Mouse (Mus musculus) ES-E14 (cell line): ENCODE measurements at regions not wholly inside any gene's neighbourhood (a gene's known extent, or its start where the extent isn't known, plus 50 kb on each side); places are given as distances from the start of the nearest gene placed in this dataset.

Experiments used
- DNase-seq: peaks from one replicate; pipeline ENCODE4 v3.0.0-alpha.2; 2013; ENCODE audit warnings: low read depth, low spot score
- H3K27ac ChIP-seq: 2 replicates; pipeline ENCODE4 v1.5.1; 2012; ENCODE audit warnings: low read depth, mild to moderate bottlenecking, low read length, moderate library complexity, mixed read lengths; ENCODE audit not compliant: poor library complexity, insufficient read depth, severe bottlenecking
- H3K36me3 ChIP-seq: 2 replicates; pipeline ENCODE4 v1.6.1; 2012; ENCODE audit warnings: mild to moderate bottlenecking, low read length, moderate library complexity, mixed read lengths; ENCODE audit not compliant: control insufficient read depth, poor library complexity, insufficient read depth, severe bottlenecking
- H3K4me1 ChIP-seq, 2 experiments: fragments of 150-350 bp in 1 of 2; sonication (generic) in 1 of 2; 2 replicates each; pipeline ENCODE4 v1.6.1; 2012; ENCODE audit warnings: low read length in 2 of 2, mild to moderate bottlenecking in 1 of 2, mixed read lengths in 1 of 2; ENCODE audit not compliant: control insufficient read depth in 2 of 2, insufficient read depth in 2 of 2, poor library complexity in 1 of 2
- H3K4me3 ChIP-seq, 2 experiments: fragments of 150-350 bp in 1 of 2; sonication (generic) in 1 of 2; 2 replicates each; pipeline ENCODE4 v1.5.1; 2012; ENCODE audit warnings: low read length in 2 of 2, low read depth in 1 of 2, mild to moderate bottlenecking in 1 of 2, mixed read lengths in 1 of 2; ENCODE audit not compliant: insufficient read depth in 1 of 2, poor library complexity in 1 of 2, severe bottlenecking in 1 of 2
- H3K9ac ChIP-seq: 2 replicates; pipeline ENCODE4 v1.6.1; 2012; ENCODE audit warnings: low read depth, mild to moderate bottlenecking, low read length, mixed read lengths; ENCODE audit not compliant: poor library complexity, insufficient read depth, severe bottlenecking
- H3K9me3 ChIP-seq: fragments of 150-350 bp; sonication (generic); 2 replicates; pipeline ENCODE4 v1.6.1; 2012; ENCODE audit warnings: low read depth, mild to moderate bottlenecking, low read length; ENCODE audit not compliant: control insufficient read depth, insufficient read depth
- CHD2 ChIP-seq: IDR thresholded peaks from 2 replicates; pipeline ENCODE4 v1.6.1; 2014; ENCODE audit warnings: mild to moderate bottlenecking, low read depth, low read length, inconsistent platforms
- HCFC1 ChIP-seq: IDR thresholded peaks from 2 replicates; pipeline ENCODE4 v1.6.1; 2012; ENCODE audit warnings: low read length, inconsistent platforms, borderline replicate concordance; ENCODE audit not compliant: insufficient read depth
- MAFK ChIP-seq: IDR thresholded peaks from 2 replicates; pipeline ENCODE4 v1.6.1; 2014; ENCODE audit warnings: mild to moderate bottlenecking, low read depth, low read length, inconsistent platforms; ENCODE audit not compliant: insufficient read depth
- ZC3H11A ChIP-seq: IDR thresholded peaks from 2 replicates; pipeline ENCODE4 v1.6.1; 2012; ENCODE audit warnings: low read depth, mild to moderate bottlenecking, inconsistent platforms, low read length, borderline replicate concordance
- ZNF384 ChIP-seq: IDR thresholded peaks from 2 replicates; pipeline ENCODE4 v1.6.1; 2012; ENCODE audit warnings: low read depth, low read length, inconsistent platforms
- in situ Hi-C, 2 experiments: fragments of 600-800 bp; cut with MboI; formaldehyde crosslinking; loops; one replicate each; pipeline ENCODE4 v1.15.1; 2025; ENCODE audit warnings: low sequenced_read_pairs in 2 of 2, inconsistent platforms in 1 of 2; ENCODE audit not compliant: unreplicated experiment in 2 of 2

DNA sequence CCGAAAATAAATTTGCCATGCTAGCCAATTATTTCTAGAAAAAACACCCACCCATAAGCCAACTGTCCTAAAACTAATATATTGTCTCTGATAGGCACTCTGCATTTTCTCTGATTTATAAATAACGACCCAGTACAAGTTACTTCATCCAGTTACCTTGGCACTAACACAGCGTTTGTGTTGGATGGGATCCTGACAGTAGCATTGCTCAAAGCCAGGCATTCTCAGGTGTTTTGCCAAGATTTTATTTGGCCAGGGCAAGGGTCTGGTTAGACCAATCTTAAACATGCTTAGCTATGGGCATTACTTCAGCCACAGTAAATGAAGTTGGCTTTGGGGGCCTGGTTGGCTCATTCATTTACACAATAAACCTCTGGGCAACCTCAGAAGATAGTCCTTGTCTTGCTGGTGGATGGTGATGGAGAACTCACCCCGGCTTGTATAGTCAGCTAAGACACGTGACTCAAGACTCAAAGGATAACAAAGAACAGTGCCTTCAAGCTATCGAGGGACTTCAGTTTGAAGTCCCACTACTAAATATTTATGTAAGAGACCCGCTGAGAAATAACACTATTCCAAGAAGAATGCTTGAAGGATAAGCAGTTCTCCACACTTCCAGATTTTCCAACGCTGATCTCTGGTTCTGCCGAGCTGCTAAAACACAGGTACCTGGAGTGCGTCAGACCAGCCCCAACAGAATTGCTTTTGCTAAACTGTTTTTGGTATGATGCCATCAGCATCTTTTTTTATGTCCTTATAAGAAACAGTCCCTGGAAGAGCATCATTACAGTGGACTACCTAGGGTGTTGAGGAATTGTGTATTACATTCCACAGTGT is 125.0 kb upstream of the Pkdcc start:
- in situ Hi-C loops = no loop called here
- no peak for TF ChIP-seq ZNF384
- no peak for TF ChIP-seq CHD2
- TF ChIP-seq ZC3H11A = no peak
- no peak for TF ChIP-seq MAFK
- no peak for TF ChIP-seq HCFC1
- no peak for DNase-seq
- H3K4me1 ChIP-seq = no peaks in the 10 kb centered on the region
- no peaks in the 10 kb centered on the region for H3K9me3 ChIP-seq
- H3K4me3 ChIP-seq = no peak overlapping the region
- no peaks in the 10 kb centered on the region for H3K36me3 ChIP-seq
- no peak overlapping the region for H3K9ac ChIP-seq
- no peak overlapping the region for H3K27ac ChIP-seq

DNA sequence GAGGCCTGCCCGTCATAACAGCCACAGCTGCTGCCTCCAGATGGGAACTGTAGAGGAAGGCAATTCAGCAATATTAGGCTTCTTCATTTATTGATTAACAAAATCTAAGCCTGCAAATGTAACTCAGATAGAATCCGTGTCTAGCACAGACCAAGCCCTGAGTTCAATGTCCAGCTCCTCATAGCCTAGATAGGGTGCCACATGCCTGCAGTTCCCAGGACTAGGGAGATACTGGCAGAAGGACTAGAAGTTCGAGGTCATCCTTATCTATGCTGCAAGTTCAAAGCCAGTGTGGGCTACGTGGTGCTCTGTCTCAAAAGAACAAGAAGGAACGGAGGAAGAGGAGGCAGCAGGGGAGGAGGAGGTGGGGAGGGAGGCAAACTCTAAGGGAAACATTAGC is 121.2 kb upstream of the Pkdcc start:
- Histone ChIP-seq H3K4me3 (no peak overlapping the region), H3K9me3 (no peaks in the 10 kb centered on the region), H3K36me3 (no peaks in the 10 kb centered on the region), H3K27ac (no peak overlapping the region), H3K9ac (no peak overlapping the region), H3K4me1 (no peaks in the 10 kb centered on the region)
- in situ Hi-C loops = no loop called here
- no peak for DNase-seq
- TF ChIP-seq ZC3H11A = no peak
- no peak for TF ChIP-seq MAFK
- TF ChIP-seq CHD2 = no peak
- TF ChIP-seq HCFC1 = no peak
- TF ChIP-seq ZNF384 = no peak

DNA sequence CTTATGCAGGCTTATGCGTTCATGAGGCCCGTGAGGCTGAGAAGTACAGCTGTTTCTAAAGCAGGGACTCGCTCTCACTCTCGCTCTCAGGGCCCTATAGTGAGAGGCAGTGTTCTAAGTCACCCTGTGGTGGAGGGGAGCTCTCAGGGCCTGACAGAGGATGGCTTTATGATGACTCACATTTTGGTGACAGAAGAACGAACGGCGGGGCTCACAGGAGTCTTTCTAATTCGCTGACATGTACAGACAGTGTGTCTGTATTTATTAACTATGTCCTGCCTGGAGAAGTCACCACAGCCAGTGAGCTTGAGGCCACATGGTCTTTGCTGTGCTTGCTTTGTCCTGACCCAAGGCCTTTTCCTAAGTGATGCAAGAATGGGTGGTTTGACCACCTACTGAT is 118.6 kb upstream of the Pkdcc start:
- in situ Hi-C loops = no loop called here
- no peak for DNase-seq
- Histone ChIP-seq H3K9ac (no peak overlapping the region), H3K4me3 (no peak overlapping the region), H3K4me1 (no peaks in the 10 kb centered on the region), H3K36me3 (no peaks in the 10 kb centered on the region), H3K9me3 (no peaks in the 10 kb centered on the region), H3K27ac (no peak overlapping the region)
- TF ChIP-seq HCFC1 = no peak
- TF ChIP-seq MAFK = no peak
- no peak for TF ChIP-seq CHD2
- no peak for TF ChIP-seq ZNF384
- TF ChIP-seq ZC3H11A = no peak

DNA sequence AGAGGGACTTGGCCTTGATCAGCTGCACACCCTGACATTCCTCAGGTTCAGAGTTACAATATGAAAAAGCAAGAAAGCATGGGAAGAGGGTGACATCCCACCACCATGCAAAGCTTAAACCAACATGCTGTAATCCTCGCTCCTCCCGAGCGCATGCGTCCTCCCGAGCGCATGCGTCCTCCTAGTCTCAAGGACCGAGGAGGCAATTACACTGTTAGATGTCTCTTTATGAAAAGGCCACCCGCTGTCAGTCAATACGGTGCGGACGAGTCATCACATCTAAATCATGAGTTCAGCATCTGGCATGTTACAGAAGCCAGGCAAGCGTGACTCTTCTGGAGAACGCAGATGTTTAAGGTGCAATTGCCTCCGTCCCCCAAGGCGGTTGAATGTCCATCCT is 117.1 kb upstream of the Pkdcc start:
- DNase-seq = no peak
- H3K4me1 ChIP-seq = no peaks in the 10 kb centered on the region
- no peak overlapping the region for H3K9ac ChIP-seq
- no peaks in the 10 kb centered on the region for H3K9me3 ChIP-seq
- in situ Hi-C loops = no loop called here
- no peaks in the 10 kb centered on the region for H3K36me3 ChIP-seq
- H3K4me3 ChIP-seq = no peak overlapping the region
- TF ChIP-seq HCFC1 (no peak), CHD2 (no peak), ZC3H11A (no peak), ZNF384 (no peak), MAFK (no peak)
- no peak overlapping the region for H3K27ac ChIP-seq
